Mouse (Mus musculus): Measurements from ENCODE around the gene Lypd5. TPM values are rescaled to one million over a fixed set of nuclear protein-coding genes. Genes with fewer than 3 reads are reported as not detected.

The Lypd5 gene
- polyA plus RNA-seq, 1 experiment from 2014 or later, result 55.8 TPM

DNA sequence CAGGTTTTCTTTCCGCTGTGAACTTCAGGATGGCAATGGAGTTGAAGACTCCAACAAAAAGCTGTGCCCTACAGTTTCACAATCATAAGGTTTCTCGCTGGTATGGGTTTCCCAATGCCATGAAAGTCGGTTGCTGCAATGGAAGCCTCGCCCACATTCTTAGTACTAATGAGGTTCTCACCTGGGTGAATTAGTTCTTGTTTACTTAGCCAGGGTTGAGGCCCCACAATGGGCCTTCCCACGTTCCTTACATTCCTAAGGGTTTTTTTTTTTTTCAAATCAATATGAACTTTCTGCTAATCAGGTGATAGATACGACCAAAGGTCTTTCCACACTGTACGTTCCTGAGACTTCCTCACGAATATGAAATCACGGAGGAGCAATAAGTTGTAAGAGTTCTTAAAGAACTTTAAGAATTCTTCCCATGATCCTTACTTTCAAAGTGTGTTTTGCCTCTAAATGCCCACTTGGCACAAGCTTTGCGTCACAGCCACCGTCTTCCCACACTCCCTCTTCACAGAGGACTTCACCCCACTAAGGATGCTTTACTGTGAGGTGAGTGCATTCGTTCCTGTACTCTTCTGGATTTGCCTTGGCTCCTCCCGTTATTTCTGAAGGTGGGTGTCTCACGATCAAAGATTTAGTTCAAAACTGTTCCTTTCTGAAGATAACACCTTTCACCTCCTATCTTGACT is 21.6 kb upstream of the Lypd5 start:
- no peak for ATAC-seq (ENCODE audit: insufficient number of reproducible peaks, low FRiP score, low TSS enrichment, low read depth)
- Histone ChIP-seq H3K4me3 (no peak overlapping the region), H3K4me1 (peaks cover 8% of the 10 kb centered on the region; the same call in 1 of the 2 replicates), H3K9me3 (no peaks in the 10 kb centered on the region), H3K27ac (no peak overlapping the region), H3K4me2 (no peak overlapping the region), H3K9ac (no peak overlapping the region), H3K27me3 (no peaks in the 10 kb centered on the region; the same call in 1 of the 2 replicates), H3K36me3 (no peaks in the 10 kb centered on the region)
- WGBS, result 77% methylated on average over 14 of the region's 14 CpGs

DNA sequence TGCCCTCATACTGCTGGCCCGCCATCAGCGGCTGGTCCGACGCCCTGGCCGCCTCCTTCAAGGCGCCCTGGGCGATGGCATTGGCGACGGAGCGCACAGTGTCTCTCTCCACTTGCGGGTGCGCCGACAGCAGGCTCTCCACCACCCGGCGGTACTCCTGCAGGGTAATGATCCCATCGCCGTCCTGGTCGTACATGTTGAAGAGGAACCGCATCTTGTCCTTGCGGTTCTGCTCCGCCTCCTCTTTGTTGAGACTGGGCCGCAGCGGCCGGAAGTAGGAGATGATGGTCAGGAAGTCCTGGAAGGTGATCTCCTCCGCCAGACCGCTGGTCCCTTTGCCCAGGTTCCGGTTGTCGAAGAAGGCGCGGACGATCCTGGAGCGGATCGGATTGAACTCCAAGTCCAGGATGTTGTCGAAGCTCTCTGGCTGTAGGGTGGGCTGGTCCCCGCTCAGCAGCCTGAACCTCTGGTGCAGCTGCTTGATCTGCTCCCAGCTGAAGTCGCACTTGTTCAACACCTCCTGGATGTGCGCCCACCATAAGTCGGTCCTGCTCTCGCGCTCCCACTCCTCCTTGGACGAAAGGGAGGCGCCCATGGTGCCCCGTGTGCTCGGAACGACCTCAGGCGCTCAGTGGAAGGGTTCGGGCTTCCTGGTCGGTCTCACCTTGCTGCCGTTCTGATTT is 15.6 kb upstream of the Lypd5 start, which contains the start of gene Tescl:
TSS of gene Tescl (minus strand) at position 633 of the 683 bp plus-strand sequence.
- 33% methylated on average over 49 of the region's 49 CpGs for WGBS

DNA sequence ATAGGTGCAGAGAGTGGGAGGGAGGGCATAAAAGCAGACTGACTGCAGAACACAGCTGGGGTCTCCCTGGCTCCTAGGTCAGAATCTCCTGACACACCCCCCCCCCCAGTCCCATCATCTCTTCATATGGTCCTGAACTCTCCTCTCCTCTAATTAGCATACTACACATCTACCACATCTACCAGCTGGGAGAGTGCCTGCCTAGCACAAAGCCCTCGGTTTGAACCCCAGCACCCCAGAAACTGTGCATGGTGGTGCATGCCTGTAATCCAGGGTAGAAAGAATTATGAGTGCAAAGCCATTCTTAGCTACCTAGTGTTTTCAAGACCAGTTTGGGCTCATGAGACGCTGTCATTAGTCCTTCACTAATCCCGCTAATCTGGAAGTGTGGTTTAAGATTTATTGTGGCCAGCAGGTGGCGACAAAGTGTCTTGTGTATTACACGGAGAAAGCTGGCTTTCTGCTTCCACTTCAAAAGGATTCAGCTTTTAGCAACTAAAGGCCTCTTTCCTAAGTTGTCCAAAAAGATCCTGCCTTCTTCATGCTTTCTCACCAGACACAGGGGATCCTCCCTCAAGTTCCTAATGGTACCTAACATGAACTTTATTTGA is 13.2 kb upstream of the Lypd5 start:
- Histone ChIP-seq H3K27ac (no peak overlapping the region), H3K4me1 (no peaks in the 10 kb centered on the region), H3K9ac (no peak overlapping the region), H3K9me3 (no peaks in the 10 kb centered on the region), H3K4me3 (no peak overlapping the region), H3K36me3 (no peaks in the 10 kb centered on the region), H3K4me2 (no peak overlapping the region), H3K27me3 (peaks cover 27% of the 10 kb centered on the region)
- ATAC-seq (ENCODE audit: insufficient number of reproducible peaks, low FRiP score, low TSS enrichment, low read depth), result no peak
- WGBS, result 10% methylated on average over 5 of the region's 5 CpGs

More for the DNA sequence above, 15.6 kb upstream of the Lypd5 start, which contains the start of gene Tescl:
- Histone ChIP-seq H3K9me3 (no peaks in the 10 kb centered on the region), H3K4me1 (no peaks in the 10 kb centered on the region), H3K9ac (no peak within 1 kb of the TSS), H3K27me3 (peaks cover 27% of the 10 kb centered on the region), H3K27ac (no peak within 1 kb of the TSS), H3K4me2 (peak within 1 kb of the TSS; percentile 17; the same call in 1 of the 2 replicates), H3K4me3 (0 out of 2 replicates have a peak within 1 kb of the TSS, but pooled peaks have one; percentile 7), H3K36me3 (no peaks in the 10 kb centered on the region)
- ATAC-seq (ENCODE audit: insufficient number of reproducible peaks, low FRiP score, low TSS enrichment, low read depth), result no peak

DNA sequence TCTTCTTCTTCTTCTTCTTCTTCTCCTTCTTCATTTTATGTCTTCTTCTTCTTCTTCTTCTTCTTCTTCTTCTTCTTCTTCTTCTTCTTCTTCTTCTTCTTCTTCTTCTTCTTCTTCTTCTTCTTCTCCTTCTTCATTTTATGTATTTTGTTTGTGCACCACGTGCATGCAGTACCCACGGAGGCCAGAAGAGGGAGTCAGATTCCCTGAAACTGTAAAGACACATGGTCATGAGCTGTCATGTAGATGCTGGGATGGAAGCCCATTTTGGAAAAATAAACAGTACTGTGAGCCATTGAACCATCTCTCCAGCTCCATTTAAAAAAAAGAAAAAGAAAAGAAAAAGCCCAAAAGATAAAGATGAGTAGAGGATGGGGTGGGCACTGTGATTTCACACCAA is 10.8 kb upstream of the Lypd5 start:
- 43% methylated on average over 2 of the region's 2 CpGs for WGBS
- no peak overlapping the region for H3K9ac ChIP-seq

DNA sequence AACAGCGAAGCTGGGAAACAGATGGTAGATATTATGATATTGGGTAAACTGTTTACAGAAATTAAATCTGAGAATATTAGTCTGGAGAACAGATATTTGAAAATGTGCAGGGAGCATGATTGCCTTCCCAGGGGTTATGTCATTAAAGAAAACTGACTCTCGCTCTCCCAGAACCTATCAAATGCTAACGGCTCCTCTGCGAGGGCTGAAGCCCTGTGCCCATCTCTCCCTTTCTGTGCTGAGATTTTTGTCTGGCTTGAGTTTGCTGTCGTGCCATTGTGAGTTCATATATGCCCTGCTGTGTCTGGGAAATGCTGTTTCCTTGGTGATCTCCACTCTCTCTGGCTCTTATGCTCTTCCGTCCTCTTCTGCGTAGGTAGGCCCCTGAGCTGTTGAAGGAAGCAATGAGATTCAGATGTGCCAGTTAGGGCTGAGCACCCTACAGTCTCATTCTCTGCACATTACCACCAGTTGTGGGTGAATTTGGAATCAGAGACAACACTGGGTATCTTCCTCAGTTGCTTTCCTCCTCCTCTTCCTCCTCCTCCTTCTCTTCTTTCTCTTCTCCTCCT is 5.2 kb upstream of the Lypd5 start:
- no peak overlapping the region for H3K9ac ChIP-seq
- no peak overlapping the region for H3K4me2 ChIP-seq
- H3K9me3 ChIP-seq, result no peaks in the 10 kb centered on the region
- 73% methylated on average over 7 of the region's 7 CpGs for WGBS
- no peaks in the 10 kb centered on the region for H3K4me1 ChIP-seq
- no peaks in the 10 kb centered on the region for H3K36me3 ChIP-seq
- H3K27me3 ChIP-seq, result no peaks in the 10 kb centered on the region
- no peak overlapping the region for H3K4me3 ChIP-seq
- ATAC-seq (ENCODE audit: insufficient number of reproducible peaks, low FRiP score, low TSS enrichment, low read depth), result no peak
- H3K27ac ChIP-seq, result no peak overlapping the region

More for the DNA sequence above, 10.8 kb upstream of the Lypd5 start:
- no peak overlapping the region for H3K4me3 ChIP-seq
- H3K36me3 ChIP-seq, result no peaks in the 10 kb centered on the region
- H3K4me2 ChIP-seq, result no peak overlapping the region
- H3K9me3 ChIP-seq, result no peaks in the 10 kb centered on the region
- H3K27me3 ChIP-seq, result peaks cover 19% of the 10 kb centered on the region
- H3K27ac ChIP-seq, result no peak overlapping the region
- no peak for ATAC-seq (ENCODE audit: insufficient number of reproducible peaks, low FRiP score, low TSS enrichment, low read depth)
- H3K4me1 ChIP-seq, result no peaks in the 10 kb centered on the region

DNA sequence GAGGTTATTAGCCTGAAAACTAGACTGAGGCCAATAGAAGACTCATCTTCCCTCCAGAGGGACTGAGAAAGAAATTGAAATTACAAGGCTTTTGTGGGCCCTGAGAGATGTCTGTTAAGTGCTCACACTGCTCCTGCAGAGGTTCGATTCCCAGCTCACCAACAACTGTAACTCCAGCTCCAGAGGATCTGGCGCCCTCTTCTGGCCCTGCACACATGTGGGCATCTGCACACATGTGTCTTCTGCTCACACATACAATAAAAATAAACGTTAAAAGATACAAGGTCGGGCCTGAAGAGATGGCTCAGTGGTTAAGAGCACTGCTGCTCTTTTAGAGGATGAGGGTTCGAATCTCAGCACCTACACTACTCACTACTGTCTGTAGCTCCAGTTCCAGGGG is 2.6 kb upstream of the Lypd5 start:
- Histone ChIP-seq H3K36me3 (no peaks in the 10 kb centered on the region), H3K9ac (no peak overlapping the region), H3K4me2 (no peak overlapping the region), H3K4me1 (no peaks in the 10 kb centered on the region), H3K27me3 (0 out of 2 replicates have a peak, but pooled peaks cover 4% of the 10 kb centered on the region), H3K27ac (no peak overlapping the region), H3K9me3 (no peaks in the 10 kb centered on the region), H3K4me3 (no peak overlapping the region)
- ATAC-seq (ENCODE audit: insufficient number of reproducible peaks, low FRiP score, low TSS enrichment, low read depth), result no peak
- 63% methylated on average over 5 of the region's 5 CpGs for WGBS

DNA sequence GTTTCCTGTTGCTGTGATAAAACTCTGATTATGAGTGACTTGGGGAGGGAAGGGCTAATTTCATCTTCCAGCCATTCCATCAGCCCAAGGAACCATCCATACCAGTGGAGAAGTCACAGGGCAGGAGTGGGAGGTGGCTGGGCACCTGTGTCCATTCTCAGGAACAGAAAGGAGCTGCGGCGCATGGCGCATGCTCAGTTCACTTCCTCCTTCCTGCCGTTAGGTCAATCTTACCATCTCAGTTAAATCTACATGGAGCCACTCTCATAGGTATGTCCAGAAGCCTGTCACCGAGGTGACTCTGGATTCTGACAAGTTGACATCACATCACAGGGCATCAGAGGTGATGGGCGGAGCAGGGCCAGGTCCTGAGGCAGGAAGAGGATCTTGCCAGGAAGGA is 6.7 kb downstream of the Lypd5 start:
- H3K27ac ChIP-seq, result no peak overlapping the region
- no peaks in the 10 kb centered on the region for H3K36me3 ChIP-seq
- H3K4me2 ChIP-seq, result no peak overlapping the region
- no peaks in the 10 kb centered on the region for H3K9me3 ChIP-seq
- no peak overlapping the region for H3K4me3 ChIP-seq
- no peak for ATAC-seq (ENCODE audit: insufficient number of reproducible peaks, low FRiP score, low TSS enrichment, low read depth)
- no peak overlapping the region for H3K9ac ChIP-seq
- 0 out of 2 replicates have a peak, but pooled peaks cover 9% of the 10 kb centered on the region for H3K27me3 ChIP-seq
- 87% methylated on average over 6 of the region's 6 CpGs for whole genome bisulfite sequencing
- H3K4me1 ChIP-seq, result no peaks in the 10 kb centered on the region

DNA sequence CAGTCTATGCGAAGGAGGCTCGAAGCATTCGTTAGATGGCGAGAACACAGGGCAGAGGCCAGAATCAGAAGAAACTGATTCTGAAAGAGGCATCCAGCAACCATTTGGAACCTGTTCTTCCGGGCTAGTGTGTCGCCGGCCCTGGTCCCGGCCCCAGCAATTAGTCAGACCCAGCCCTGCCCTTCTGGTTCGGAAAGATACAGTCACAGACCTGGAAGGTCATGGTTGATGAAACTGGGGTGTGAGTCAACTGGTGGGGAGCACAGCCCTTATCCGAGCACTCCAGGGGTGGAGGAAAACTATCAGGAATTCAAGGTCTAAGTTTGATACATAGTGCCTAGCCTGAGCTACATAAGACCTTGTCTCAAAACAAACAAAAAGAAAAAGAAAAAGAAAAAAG is 7.1 kb downstream of the Lypd5 start:
- no peak overlapping the region for H3K9ac ChIP-seq
- WGBS, result 69% methylated on average over 10 of the region's 10 CpGs
- H3K9me3 ChIP-seq, result no peaks in the 10 kb centered on the region
- no peaks in the 10 kb centered on the region for H3K4me1 ChIP-seq
- H3K4me3 ChIP-seq, result no peak overlapping the region
- ATAC-seq (ENCODE audit: insufficient number of reproducible peaks, low FRiP score, low TSS enrichment, low read depth), result no peak
- H3K36me3 ChIP-seq, result no peaks in the 10 kb centered on the region
- H3K27me3 ChIP-seq, result 0 out of 2 replicates have a peak, but pooled peaks cover 7% of the 10 kb centered on the region
- no peak overlapping the region for H3K27ac ChIP-seq
- no peak overlapping the region for H3K4me2 ChIP-seq

DNA sequence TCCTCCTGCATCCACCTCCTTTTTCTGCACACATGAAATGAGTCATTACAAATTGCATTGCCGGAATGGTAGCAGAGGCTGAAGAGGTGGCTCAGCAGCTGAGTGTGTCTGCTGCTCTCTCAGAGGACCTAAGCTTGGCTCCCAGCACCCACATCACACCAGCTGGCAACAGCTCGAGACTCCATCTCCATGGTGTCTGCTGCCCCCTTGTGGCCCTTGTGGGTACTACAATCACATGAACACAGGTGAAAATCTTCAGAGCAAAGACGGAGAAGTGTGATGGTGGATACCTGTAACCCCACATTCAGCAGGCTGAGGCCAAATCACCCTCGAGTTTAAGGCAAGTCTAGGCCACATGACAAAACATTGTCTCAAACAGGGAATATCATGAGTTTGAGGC is 8.9 kb downstream of the Lypd5 start:
- no peak overlapping the region for H3K4me2 ChIP-seq
- no peak overlapping the region for H3K27ac ChIP-seq
- no peaks in the 10 kb centered on the region for H3K36me3 ChIP-seq
- H3K27me3 ChIP-seq, result 0 out of 2 replicates have a peak, but pooled peaks cover 5% of the 10 kb centered on the region
- no peak for ATAC-seq (ENCODE audit: insufficient number of reproducible peaks, low FRiP score, low TSS enrichment, low read depth)
- no peaks in the 10 kb centered on the region for H3K9me3 ChIP-seq
- no peak overlapping the region for H3K9ac ChIP-seq
- H3K4me1 ChIP-seq, result no peaks in the 10 kb centered on the region
- H3K4me3 ChIP-seq, result no peak overlapping the region
- 45% methylated on average over 4 of the region's 4 CpGs for WGBS

DNA sequence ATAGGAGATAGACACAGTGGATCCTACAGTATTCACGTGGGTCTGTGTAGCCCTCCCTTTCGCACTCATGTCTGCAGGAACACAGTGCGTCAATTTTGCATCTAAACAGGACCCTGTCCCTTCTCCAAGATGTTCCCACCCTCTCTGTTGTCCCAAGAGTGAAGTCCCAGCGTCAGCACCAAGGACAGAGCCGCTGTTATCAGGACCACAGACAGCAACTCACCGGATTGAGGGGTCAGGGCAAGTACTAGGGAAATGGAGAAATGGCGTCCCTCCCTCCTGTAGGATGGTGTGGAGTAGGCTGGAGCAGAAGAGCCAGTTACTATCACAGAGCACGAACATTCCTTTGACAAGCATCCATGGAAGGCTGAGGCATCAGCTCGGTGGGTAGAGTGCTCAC is 10.3 kb downstream of the Lypd5 start:
- no peaks in the 10 kb centered on the region; the same call in 1 of the 2 replicates for H3K27me3 ChIP-seq
- no peak overlapping the region for H3K4me2 ChIP-seq
- H3K9me3 ChIP-seq, result no peaks in the 10 kb centered on the region
- ATAC-seq (ENCODE audit: insufficient number of reproducible peaks, low FRiP score, low TSS enrichment, low read depth), result no peak
- no peaks in the 10 kb centered on the region for H3K36me3 ChIP-seq
- H3K4me3 ChIP-seq, result no peak overlapping the region
- no peak overlapping the region for H3K27ac ChIP-seq
- WGBS, result 26% methylated on average over 9 of the region's 9 CpGs
- H3K4me1 ChIP-seq, result no peaks in the 10 kb centered on the region
- no peak overlapping the region for H3K9ac ChIP-seq

DNA sequence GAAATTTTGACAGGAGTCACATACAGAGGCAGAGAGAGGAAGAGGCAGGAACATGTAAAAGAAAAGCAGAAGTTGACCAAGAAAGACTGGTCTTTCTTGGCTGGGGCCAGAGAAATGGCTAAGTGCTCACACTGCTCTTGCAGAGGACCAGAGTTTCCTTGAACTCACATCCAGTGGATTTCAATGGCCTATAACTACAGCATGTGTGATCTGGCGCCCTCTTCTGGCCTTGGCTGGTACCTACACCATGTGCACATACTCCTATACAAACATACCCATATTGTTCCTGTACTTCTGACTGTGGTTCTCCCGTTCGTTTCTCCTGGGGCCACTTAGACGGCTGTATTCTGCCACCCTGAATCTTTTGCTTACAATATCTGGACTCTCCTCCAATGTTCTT is 12.0 kb downstream of the Lypd5 start:
- no peaks in the 10 kb centered on the region; the same call in 1 of the 2 replicates for H3K27me3 ChIP-seq
- H3K9ac ChIP-seq, result no peak overlapping the region
- no peaks in the 10 kb centered on the region; the same call in 1 of the 2 replicates for H3K4me1 ChIP-seq
- 65% methylated on average over 4 of the region's 4 CpGs for WGBS
- no peak overlapping the region for H3K4me2 ChIP-seq
- H3K4me3 ChIP-seq, result no peak overlapping the region
- H3K9me3 ChIP-seq, result no peaks in the 10 kb centered on the region
- no peak overlapping the region for H3K27ac ChIP-seq
- no peaks in the 10 kb centered on the region for H3K36me3 ChIP-seq
- ATAC-seq (ENCODE audit: insufficient number of reproducible peaks, low FRiP score, low TSS enrichment, low read depth), result no peak
